8 mouse cellular contexts compared by ENCODE assay signal in the genomic region with DNA sequence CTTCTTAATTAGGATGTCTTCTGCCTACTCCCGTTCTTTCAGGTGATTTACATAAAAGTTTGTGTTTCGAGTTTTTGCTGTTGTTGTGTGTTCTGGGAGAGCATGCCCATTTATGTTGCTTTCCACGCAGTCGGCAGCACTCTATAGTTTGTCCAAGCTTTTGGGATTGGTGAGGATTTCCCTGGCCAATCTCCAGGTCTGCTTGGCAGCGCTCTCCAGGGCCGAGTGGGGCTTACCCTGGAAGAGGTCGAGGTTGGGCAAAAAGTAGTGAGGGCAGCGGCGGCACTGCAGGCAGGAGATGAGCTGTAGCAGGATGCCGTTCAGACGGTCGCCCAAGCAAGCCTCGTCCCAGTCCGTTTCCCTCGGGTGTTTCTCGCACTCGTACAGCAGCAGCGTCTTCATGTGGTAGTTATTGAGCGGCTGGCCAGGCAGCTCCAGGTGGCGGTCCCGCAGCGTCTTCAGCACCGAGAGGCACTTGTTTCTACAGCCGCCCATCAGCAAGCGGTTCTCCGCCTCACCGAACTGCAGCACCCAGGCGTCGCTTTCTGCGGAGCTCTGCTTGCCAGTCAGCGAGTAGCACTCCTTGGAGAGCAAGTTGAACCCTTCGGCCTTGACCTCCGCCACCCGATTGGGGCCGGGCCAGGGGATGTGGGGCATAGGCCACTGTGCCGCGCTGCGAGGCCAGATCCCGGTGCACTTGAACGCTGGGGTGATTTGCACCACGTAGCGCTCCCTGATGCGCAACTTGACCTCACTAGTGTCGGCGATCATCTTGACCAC. TPM values are rescaled to one million over a fixed set of nuclear protein-coding genes. Genes with fewer than 3 reads are reported as not detected.
DNase-seq lines count a peak whose midpoint lies in the region; ATAC-seq and TF ChIP-seq lines count a peak whose summit lies in the region.

No protein-coding gene starts in this region.

- H3K27me3 ChIP-seq in intestine, embryonic 14.5 days (replicated peaks; ENCODE audit: control insufficient read depth, insufficient read depth, low read length) = 0 out of 2 replicates have a peak, but pooled peaks cover 5% of the 10 kb centered on the region
- H3K27me3 ChIP-seq in limb, embryonic 12.5 days = peaks cover 6% of the 10 kb centered on the region; the same call in 1 of the 2 replicates
- 0 out of 2 replicates have a peak, but pooled peaks cover 15% of the 10 kb centered on the region for H3K27me3 ChIP-seq in midbrain, embryonic 12.5 days

- TF ChIP-seq CTCF in cortical plate, adult 2 months (IDR thresholded peaks at IDR 0.05; ENCODE audit: extremely low read depth, insufficient read depth, low read length) = no peak

- no peaks in the 10 kb centered on the region for H3K4me1 ChIP-seq in cortical plate, adult 2 months (ENCODE audit: control insufficient read depth, insufficient read depth, low read length)
- H3K4me1 ChIP-seq in intestine, embryonic 14.5 days (replicated peaks; ENCODE audit: control insufficient read depth, insufficient read depth, low read length) = no peaks in the 10 kb centered on the region
- H3K4me1 ChIP-seq in limb, embryonic 12.5 days (replicated peaks) = peaks cover 27% of the 10 kb centered on the region
- peaks cover 21% of the 10 kb centered on the region for H3K4me1 ChIP-seq in midbrain, embryonic 12.5 days

- TF ChIP-seq POLR2A in cortical plate, adult 2 months (IDR thresholded peaks at IDR 0.05; ENCODE audit: extremely low read depth, insufficient read depth, low read length) = no peak

- peak; percentile 87 for ATAC-seq in frontal cortex, adult (ENCODE audit: low TSS enrichment)
- ATAC-seq in intestine, embryonic 14.5 days (replicated peaks; ENCODE audit: low FRiP score, low TSS enrichment, low read depth) = no peak
- ATAC-seq in limb, embryonic 12.5 days (ENCODE audit: insufficient number of reproducible peaks, insufficient read depth, low FRiP score, low TSS enrichment, low read depth) = no peak
- no peak; the same call in 1 of the 2 replicates for ATAC-seq in midbrain, embryonic 12.5 days (ENCODE audit: low FRiP score, low read depth)

- no peak overlapping the region for H3K27ac ChIP-seq in cortical plate, adult 2 months (ENCODE audit: insufficient read depth, low read length)
- H3K27ac ChIP-seq in intestine, embryonic 14.5 days (ENCODE audit: low read depth) = peak overlapping the region; percentile 99
- peak overlapping the region; percentile 100 for H3K27ac ChIP-seq in limb, embryonic 12.5 days
- H3K27ac ChIP-seq in midbrain, embryonic 12.5 days (replicated peaks) = peak overlapping the region; percentile 97

- no peak for DNase-seq in frontal cortex, postnatal 25 days (ENCODE audit: low spot score in 2 of 2)
- DNase-seq in gastrocnemius, postnatal 4 days (ENCODE audit: low spot score in 2 of 2) = peak; percentile 24 to 60
- DNase-seq in intestine, embryonic 14.5 days (ENCODE audit: low spot score) = peak; percentile 88
- peak; percentile 15 to 21 for DNase-seq in spleen, postnatal 14 days (ENCODE audit: low spot score in 2 of 2)

- no peaks in the 10 kb centered on the region for H3K36me3 ChIP-seq in intestine, embryonic 14.5 days (ENCODE audit: control insufficient read depth, insufficient read depth, low read length)
- no peaks in the 10 kb centered on the region for H3K36me3 ChIP-seq in limb, embryonic 12.5 days
- no peaks in the 10 kb centered on the region for H3K36me3 ChIP-seq in midbrain, embryonic 12.5 days

- no peaks in the 10 kb centered on the region for H3K9me3 ChIP-seq in intestine, embryonic 14.5 days (ENCODE audit: control insufficient read depth, low read length)
- H3K9me3 ChIP-seq in limb, embryonic 12.5 days = no peaks in the 10 kb centered on the region
- H3K9me3 ChIP-seq in midbrain, embryonic 12.5 days = no peaks in the 10 kb centered on the region

- H3K4me2 ChIP-seq in intestine, embryonic 14.5 days (ENCODE audit: low read length) = peak overlapping the region; percentile 47
- H3K4me2 ChIP-seq in limb, embryonic 12.5 days = peak overlapping the region; percentile 61
- H3K4me2 ChIP-seq in midbrain, embryonic 12.5 days (replicated peaks) = peak overlapping the region; percentile 56

- under 1% methylated on average over 45 of the region's 45 CpGs for WGBS in intestine, embryonic 14.5 days
- whole genome bisulfite sequencing in limb, embryonic 12.5 days = under 1% methylated on average over 45 of the region's 45 CpGs
- WGBS in midbrain, embryonic 12.5 days = under 1% methylated on average over 45 of the region's 45 CpGs

- peak overlapping the region; percentile 34 for H3K4me3 ChIP-seq in cortical plate, adult 2 months (ENCODE audit: insufficient read depth, low read length)
- H3K4me3 ChIP-seq in intestine, embryonic 14.5 days (ENCODE audit: low read depth, low read length) = peak overlapping the region; percentile 67
- H3K4me3 ChIP-seq in limb, embryonic 12.5 days (replicated peaks) = peak overlapping the region; percentile 81
- H3K4me3 ChIP-seq in midbrain, embryonic 12.5 days = peak overlapping the region; percentile 62

- H3K9ac ChIP-seq in intestine, embryonic 14.5 days (ENCODE audit: low read length) = peak overlapping the region; percentile 99
- H3K9ac ChIP-seq in limb, embryonic 12.5 days (replicated peaks) = peak overlapping the region; percentile 100
- H3K9ac ChIP-seq in midbrain, embryonic 12.5 days (replicated peaks) = peak overlapping the region; percentile 88

RNA-seq across cellular contexts. Expression of a gene that starts 1.8 kb away (rescaled TPM):
- 0.06 TPM in 2 replicates for polyA plus RNA-seq in cortical plate, adult 2 months (2012; rRNA removed)
- 1 to 10 TPM in 1 of 2 experiments, under 1 TPM in 1; 0.74 to 1.9 TPM for total RNA-seq in gastrocnemius, postnatal 4 days (2021)
- 178 and 220 TPM in 2 replicates for polyA plus RNA-seq in intestine, embryonic 14.5 days (2014; fragmentation: Nextera tagmentation; extraction: Ambion mirVana)
- polyA plus RNA-seq in limb, embryonic 12.5 days (2016; fragmentation: Nextera tagmentation; extraction: Ambion mirVana) = 142 and 172 TPM in 2 replicates
- polyA plus RNA-seq in midbrain, embryonic 12.5 days (2016; fragmentation: Nextera tagmentation; extraction: Ambion mirVana) = 120 and 138 TPM in 2 replicates

Comparison
In these comparisons a context has a peak if more than half of its experiments do, and no peak if none do; other contexts are left out.
1. DNase-seq: peak in gastrocnemius, postnatal 4 days (2 of 2), intestine, embryonic 14.5 days (single experiment) and spleen, postnatal 14 days (2 of 2); none in frontal cortex, postnatal 25 days (0 of 2).
2. RNA of a gene that starts 1.8 kb away (polyA plus RNA-seq): 178 to 220 TPM in intestine, embryonic 14.5 days, 142 to 172 TPM in limb, embryonic 12.5 days and 120 to 138 TPM in midbrain, embryonic 12.5 days; 0.06 TPM in cortical plate, adult 2 months; every median in the first group is over 100 times any median in the second.
3. Peak in every context shown above with its lines, with median percentiles within 50 percentile points of each other: H3K4me3 ChIP-seq, H3K4me2 ChIP-seq and H3K9ac ChIP-seq.